Mouse (Mus musculus) C2C12 (cell line): ENCODE measurements at regions not wholly inside any gene's neighbourhood (a gene's known extent, or its start where the extent isn't known, plus 50 kb on each side); places are given as distances from the start of the nearest gene placed in this dataset.

Source experiments
- CEBPB ChIP-seq: IDR thresholded peaks from one replicate; pipeline ENCODE4 v1.6.1; 2011; ENCODE audit warnings: low read depth, mild to moderate bottlenecking, control low read depth, moderate library complexity
- CTCF ChIP-seq: IDR thresholded peaks from one replicate; pipeline ENCODE4 v1.5.1; 2011; ENCODE audit not compliant: control insufficient read depth, insufficient read depth, insufficient read length
- MAX ChIP-seq: IDR thresholded peaks from one replicate; pipeline ENCODE4 v1.6.1; 2011; ENCODE audit warnings: mild to moderate bottlenecking, control low read depth
- USF1 ChIP-seq: IDR thresholded peaks from one replicate; pipeline ENCODE4 v1.6.1; 2011; ENCODE audit warnings: low read depth, mild to moderate bottlenecking, control low read depth, moderate library complexity

- TF ChIP-seq CTCF (no peak), MAX (no peak), CEBPB (no peak), USF1 (no peak)
These were observed 200.1 kb downstream of the Zpld1 start for GRCm38 (mm10) chr16:55097651-55098050.
